Mouse (Mus musculus): Measurements from ENCODE around the gene Pparg.

- TF ChIP-seq POLR2A (IDR thresholded peaks at IDR 0.05; ENCODE audit: low read depth, low read length) (no peak), CTCF (IDR thresholded peaks at IDR 0.05; ENCODE audit: extremely low read depth, insufficient read depth, insufficient read length, insufficient replicate concordance) (no peak)
Measured at GRCm38 (mm10) chr6:115344513-115344912, 16.2 kb upstream of the Pparg start.
